Mouse (Mus musculus) macrophage (primary cell): Measurements from ENCODE around the gene Cwc15. TPM values are rescaled to one million over a fixed set of nuclear protein-coding genes. Genes with fewer than 3 reads are reported as not detected.
A peak's percentile ranks its signal among the peaks of the same experiment; 100 is the strongest.
"Not testable (repeated sequence)": the region's sequence is repeated elsewhere in the genome, so short reads cannot be mapped to it uniquely, and the experiment has no call there.

Experiments used
- H3K27ac ChIP-seq: fragments of 350-480 bp; formaldehyde crosslinking; 2 replicates; pipeline ENCODE4 v1.9.0; 2021
- H3K36me3 ChIP-seq: fragments of 350-480 bp; formaldehyde crosslinking; 2 replicates; pipeline ENCODE4 v1.9.0; 2021; ENCODE audit errors: inconsistent target
- H3K4me3 ChIP-seq: fragments of 350-480 bp; formaldehyde crosslinking; 2 replicates; pipeline ENCODE4 v1.9.0; 2021; ENCODE audit errors: inconsistent target
- H3K79me2 ChIP-seq: fragments of 350-480 bp; formaldehyde crosslinking; 2 replicates; pipeline ENCODE4 v1.9.0; 2021; ENCODE audit errors: inconsistent target
- WGBS: methylation state at CpG from one replicate; pipeline ENCODE4 v1.1.7; 2026; ENCODE audit warnings: inconsistent platforms; ENCODE audit not compliant: missing documents; 5-methylcytosine and 5-hydroxymethylcytosine counted together
- polyA plus RNA-seq: library from polyadenylated mRNA; stranded (reverse); fragments of 250-400 nt; gene quantifications from 3 replicates; pipeline ENCODE4 v1.2.4, GENCODE M21; 2018; ENCODE audit warnings: inconsistent platforms
- total RNA-seq, 78 experiments: library from RNA; depleted of rRNA; stranded (reverse); fragments of 250-400 nt; gene quantifications; 1 replicate in 9 of 78; 2 replicates in 24 of 78; 3 replicates in 43 of 78; 4 replicates in 2 of 78; pipeline ENCODE4 v1.2.4; 2018; ENCODE audit warnings: inconsistent platforms in 56 of 78

Cwc15 gene
- 10 to 100 TPM; 37.9 to 71.2 (median 51.2) TPM for total RNA-seq (2018; cell fraction: chromatin; rRNA removed)
- 100 to 1,000 TPM; 120 to 208 (median 150) TPM for total RNA-seq (2018; cell fraction: cytosol; rRNA removed)
- total RNA-seq (2018; cell fraction: nucleus; rRNA removed): 10 to 100 TPM; 23.0 to 86.3 (median 56.5) TPM
- polyA plus RNA-seq: 155 to 344 TPM (median 171 TPM) in 3 replicates

- Histone ChIP-seq H3K4me3 (peak within 1 kb of the TSS; percentile 90), H3K79me2 (peaks cover 23% of the 10 kb centered on the region), H3K36me3 (peaks cover 26% of the 10 kb centered on the region), H3K27ac (peak within 1 kb of the TSS; percentile 50)
- WGBS: 2% methylated on average over 59 of the region's 59 CpGs
These were observed at the start of gene Cwc15, which contains the start of gene Kdm4d for GRCm38 (mm10) chr9:14500023-14500915. Gene Cwc15 (plus strand): TSS chr9:14500617. Gene Kdm4d (minus strand): TSS chr9:14500482.

- H3K27ac ChIP-seq, H3K79me2 ChIP-seq, H3K36me3 ChIP-seq, H3K4me3 ChIP-seq: not testable (repeated sequence)
- WGBS: no CpG with 5 or more reads among the region's 8 CpGs
These were observed 49.3 kb upstream of the Cwc15 start for GRCm38 (mm10) chr9:14451120-14451519.

DNA sequence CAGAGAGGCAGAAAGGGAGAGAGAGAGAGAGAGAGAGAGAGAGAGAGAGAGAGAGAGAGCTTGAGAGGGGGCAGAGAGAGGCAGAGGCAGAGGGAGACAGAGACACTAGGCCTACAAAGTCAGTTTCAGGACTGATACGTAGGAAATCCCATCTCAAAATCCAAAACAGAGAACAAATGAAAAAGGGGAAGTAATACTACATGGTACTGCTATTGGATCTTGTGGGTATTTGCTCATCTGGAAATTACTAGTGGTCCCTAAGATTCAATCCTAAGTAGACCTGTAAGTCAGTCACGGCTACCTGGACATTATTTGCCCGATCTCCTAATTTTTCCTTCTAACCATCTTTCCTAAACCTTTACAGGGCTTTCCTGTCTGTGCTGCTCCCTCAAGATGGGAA lies 44.1 kb upstream of the Cwc15 start:
- H3K79me2 ChIP-seq: no peaks in the 10 kb centered on the region
- H3K27ac ChIP-seq: no peak overlapping the region
- H3K36me3 ChIP-seq: no peaks in the 10 kb centered on the region
- no peak overlapping the region for H3K4me3 ChIP-seq
- 68% methylated on average over 3 of the region's 3 CpGs for WGBS

DNA sequence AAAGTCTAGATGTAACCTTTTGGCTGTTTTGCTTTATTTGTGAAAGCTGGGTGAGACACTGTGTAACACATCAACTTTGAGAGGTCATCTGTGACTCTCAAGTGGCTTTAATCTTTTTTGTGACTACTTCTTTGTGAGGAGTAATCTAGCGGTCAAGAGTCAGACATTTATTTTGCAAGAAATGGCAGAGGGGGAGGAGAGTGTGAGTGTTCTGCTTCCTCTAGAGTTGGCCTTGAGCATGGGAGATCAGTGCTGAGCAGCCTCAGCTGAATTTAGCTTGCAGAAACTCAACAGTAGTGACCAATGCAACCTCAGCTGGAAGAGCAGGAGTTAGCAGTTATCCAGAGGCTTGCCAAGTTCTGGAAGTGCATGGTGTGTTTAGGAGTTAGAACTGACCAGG lies 37.9 kb upstream of the Cwc15 start:
- WGBS: no CpG with 5 or more reads among the region's 1 CpGs
- H3K36me3 ChIP-seq, H3K4me3 ChIP-seq, H3K27ac ChIP-seq, H3K79me2 ChIP-seq: not testable (repeated sequence)

DNA sequence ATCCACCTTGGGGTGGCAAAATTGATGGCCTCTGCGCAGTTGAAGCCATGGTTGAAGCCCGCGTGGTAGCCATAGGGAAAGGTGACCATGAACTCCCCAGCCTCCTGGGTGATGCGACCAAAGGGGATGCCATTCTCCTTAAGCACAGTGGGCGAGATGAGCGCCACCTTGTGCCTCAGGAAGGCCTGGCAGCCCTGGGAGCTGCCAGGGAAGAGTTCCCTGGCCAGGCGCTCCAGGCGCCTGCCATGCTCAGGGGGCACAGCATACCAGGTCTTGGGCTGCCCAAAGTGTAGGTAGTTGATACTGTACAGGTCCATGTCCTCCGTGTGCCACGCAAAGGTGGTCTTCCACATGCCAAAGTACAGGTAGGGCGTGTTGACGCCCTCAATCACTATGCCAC lies 36.7 kb upstream of the Cwc15 start:
- not testable (repeated sequence) for H3K79me2 ChIP-seq, H3K27ac ChIP-seq, H3K4me3 ChIP-seq, H3K36me3 ChIP-seq
- WGBS: 93% methylated on average over 4 of the region's 12 CpGs

- Histone ChIP-seq H3K27ac (no peak overlapping the region), H3K36me3 (peaks cover 14% of the 10 kb centered on the region; the same call in 1 of the 2 replicates), H3K4me3 (no peak overlapping the region), H3K79me2 (peaks cover 23% of the 10 kb centered on the region)
- 79% methylated on average over 4 of the region's 4 CpGs for WGBS
These were observed 1.3 kb upstream of the Cwc15 start for GRCm38 (mm10) chr9:14498896-14499705.

DNA sequence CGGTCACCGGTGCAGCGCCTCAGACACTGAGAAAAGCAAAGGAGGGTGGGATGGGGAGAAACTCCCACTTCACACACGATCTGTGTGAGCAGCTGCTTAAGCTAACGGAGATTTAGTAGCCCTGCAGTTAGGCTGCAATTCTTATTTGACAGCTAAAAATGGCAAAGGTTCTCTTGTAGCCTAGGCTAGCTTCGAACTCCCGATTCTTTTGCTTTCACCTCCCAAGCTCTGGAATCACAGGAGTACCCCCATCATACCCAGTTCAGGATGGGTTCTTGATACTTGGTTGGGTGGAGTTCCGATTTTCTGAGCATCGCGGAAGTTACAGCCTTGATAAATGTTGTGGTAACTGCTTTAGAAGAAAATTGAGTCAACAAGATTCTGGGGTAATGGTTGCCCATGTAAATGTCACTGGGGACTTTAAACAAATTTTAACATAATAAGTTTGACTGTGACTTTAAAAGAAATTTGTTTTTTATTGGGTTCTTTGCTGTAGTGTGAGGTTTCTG lies 553 bp downstream of the Cwc15 start:
- H3K27ac ChIP-seq: peak overlapping the region; percentile 50

DNA sequence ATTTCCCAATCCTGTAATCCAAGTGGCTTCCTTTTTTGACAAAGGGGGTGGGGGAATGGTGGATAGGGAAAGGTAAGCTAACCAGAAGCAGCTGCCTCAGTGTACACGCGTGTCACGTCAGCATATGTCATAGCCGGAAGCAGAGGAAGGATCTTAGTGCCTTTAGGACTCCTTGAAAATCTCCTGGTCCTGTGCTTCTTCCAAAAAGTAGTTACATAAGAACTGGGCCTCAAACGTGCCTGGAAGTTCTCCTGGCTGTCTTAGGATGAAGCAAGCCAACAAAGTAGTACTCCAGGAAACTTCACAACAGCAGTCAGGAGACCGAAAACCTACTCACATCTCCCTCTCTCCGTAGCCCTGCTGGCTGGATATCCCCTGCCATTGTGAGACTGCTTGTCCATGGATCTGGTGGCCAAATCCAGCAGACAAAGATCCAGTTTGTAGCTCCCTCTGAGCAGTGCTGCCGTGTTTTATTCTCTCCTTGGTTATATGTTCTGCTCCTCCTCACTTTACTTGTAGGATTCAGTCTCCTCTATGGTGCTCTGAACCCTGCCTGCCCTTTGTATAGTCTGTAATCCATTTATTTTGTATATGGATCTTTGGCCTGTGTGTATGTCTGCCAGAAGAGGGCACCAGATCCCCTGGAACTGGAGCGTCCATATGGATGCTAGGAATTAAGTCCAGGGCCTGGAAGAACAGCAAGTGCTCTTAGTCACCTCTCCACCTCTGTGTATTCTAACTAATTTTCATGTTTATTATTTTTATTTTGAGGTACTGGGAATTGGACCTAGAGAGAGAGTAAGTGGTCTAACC lies 12.4 kb downstream of the Cwc15 start:
- Histone ChIP-seq H3K4me3 (no peak overlapping the region), H3K79me2 (no peaks in the 10 kb centered on the region), H3K27ac (no peak overlapping the region), H3K36me3 (peaks cover 43% of the 10 kb centered on the region)
- WGBS: 88% methylated on average over 9 of the region's 9 CpGs

More for the DNA sequence above, 553 bp downstream of the Cwc15 start:
- H3K4me3 ChIP-seq: peak overlapping the region; percentile 90
- WGBS: 1% methylated on average over 10 of the region's 10 CpGs
- peaks cover 23% of the 10 kb centered on the region for H3K79me2 ChIP-seq
- peaks cover 33% of the 10 kb centered on the region for H3K36me3 ChIP-seq

GRCm38 (mm10) chr9:14517296-14517695 lies 16.9 kb downstream of the Cwc15 start:
- 0 out of 2 replicates have a peak, but pooled peaks cover 8% of the 10 kb centered on the region for H3K36me3 ChIP-seq
- no peak overlapping the region for H3K4me3 ChIP-seq
- 94% methylated on average over 1 of the region's 1 CpGs for WGBS

DNA sequence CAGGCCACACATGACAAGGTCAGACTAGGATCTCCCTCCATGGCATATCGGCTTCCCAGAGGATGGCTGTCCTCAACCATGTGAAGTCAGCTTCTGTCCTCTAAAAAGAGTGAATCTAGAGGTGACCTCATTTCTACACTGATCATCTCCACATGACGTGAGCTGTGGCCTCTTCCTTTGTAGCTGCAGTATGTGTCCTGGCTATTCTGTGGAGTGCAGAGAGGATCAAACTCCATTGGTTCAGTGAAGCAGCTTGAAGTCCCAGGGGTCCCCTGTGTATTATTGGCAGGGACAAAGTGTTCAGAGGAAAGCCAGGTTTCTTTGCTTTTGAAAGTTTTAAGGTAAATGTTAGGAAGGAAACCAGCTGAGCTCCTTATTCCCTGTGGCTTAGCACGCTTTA lies 17.7 kb downstream of the Cwc15 start:
- Histone ChIP-seq H3K4me3 (no peak overlapping the region), H3K36me3 (0 out of 2 replicates have a peak, but pooled peaks cover under 1% of the 10 kb centered on the region), H3K79me2 (no peaks in the 10 kb centered on the region), H3K27ac (no peak overlapping the region)
- WGBS: 100% methylated on average over 3 of the region's 3 CpGs

More at GRCm38 (mm10) chr9:14517296-14517695, 16.9 kb downstream of the Cwc15 start:
- no peak overlapping the region for H3K27ac ChIP-seq
- H3K79me2 ChIP-seq: no peaks in the 10 kb centered on the region

DNA sequence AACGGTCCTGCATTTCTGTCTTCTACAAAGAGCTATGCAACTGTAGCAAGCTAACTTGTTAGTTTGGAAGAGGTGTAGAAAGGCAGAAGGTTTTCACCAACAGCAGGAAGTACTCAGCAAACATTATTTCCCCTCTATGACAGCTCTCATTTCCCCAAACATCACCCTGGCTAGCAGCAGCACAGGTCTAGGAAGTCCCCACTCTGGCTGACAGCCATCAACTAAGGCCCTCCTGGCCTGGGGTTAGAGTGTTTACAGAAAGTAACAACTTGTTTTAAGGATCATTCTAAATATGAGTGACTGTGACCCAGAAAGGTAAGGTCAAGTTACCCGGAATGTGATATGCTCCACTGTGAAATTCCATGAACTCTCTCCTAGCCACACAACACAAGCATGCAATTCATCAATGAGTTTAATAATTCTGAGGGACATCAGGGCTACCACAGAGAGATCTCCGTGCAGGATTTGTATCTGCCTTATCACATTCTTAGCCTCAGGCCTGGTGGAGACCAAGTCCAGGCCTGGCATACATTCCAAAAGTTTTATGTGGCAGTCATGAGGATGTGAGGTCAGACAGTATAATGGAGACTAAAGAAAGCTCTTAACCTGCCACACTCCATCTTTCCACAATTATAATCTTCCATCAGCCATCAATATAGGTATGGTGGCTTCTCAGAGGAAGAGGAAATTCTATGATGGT lies 20.7 kb downstream of the Cwc15 start:
- no peak overlapping the region for H3K27ac ChIP-seq
- WGBS: 24% methylated on average over 3 of the region's 3 CpGs
- H3K36me3 ChIP-seq: no peaks in the 10 kb centered on the region
- no peak overlapping the region for H3K4me3 ChIP-seq
- no peaks in the 10 kb centered on the region for H3K79me2 ChIP-seq

DNA sequence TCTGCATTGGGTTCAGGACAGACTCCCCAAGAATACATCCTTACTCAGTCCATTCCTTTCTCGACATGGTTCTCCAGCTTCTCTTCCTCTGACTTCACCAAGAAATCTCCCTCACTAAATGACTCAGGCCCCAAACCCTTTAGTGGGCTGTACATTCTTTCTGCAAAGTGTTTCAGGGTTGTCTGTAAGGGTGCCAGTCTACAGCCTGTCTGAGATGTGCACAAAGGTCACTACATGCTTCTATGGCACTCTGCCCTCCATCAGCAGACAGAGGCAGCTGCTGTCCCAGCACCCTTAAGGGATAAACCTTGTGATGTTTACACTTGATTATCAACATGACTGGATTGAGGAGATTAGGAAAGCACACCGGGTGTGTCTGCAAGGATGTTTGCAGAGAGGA lies 21.3 kb downstream of the Cwc15 start:
- 57% methylated on average over 2 of the region's 2 CpGs for WGBS
- no peak overlapping the region for H3K4me3 ChIP-seq
- H3K79me2 ChIP-seq: no peaks in the 10 kb centered on the region
- H3K27ac ChIP-seq: no peak overlapping the region
- no peaks in the 10 kb centered on the region for H3K36me3 ChIP-seq

- Histone ChIP-seq H3K36me3 (no peaks in the 10 kb centered on the region), H3K27ac (no peak overlapping the region), H3K79me2 (no peaks in the 10 kb centered on the region), H3K4me3 (no peak overlapping the region)
- WGBS: 3% methylated on average over 4 of the region's 4 CpGs
These were observed 23.1 kb downstream of the Cwc15 start for GRCm38 (mm10) chr9:14523408-14524043.
